11 mouse cellular contexts compared by ENCODE assay signal in genomic region chr13:119400166-119400565, GRCm38 (mm10). TPM values are rescaled to one million over a fixed set of nuclear protein-coding genes. Genes with fewer than 3 reads are reported as not detected.
A peak's percentile ranks its signal among the peaks of the same experiment; 100 is the strongest.
DNase-seq lines count a peak whose midpoint lies in the region; ATAC-seq and TF ChIP-seq lines count a peak whose summit lies in the region.
"Had no signal": no experiment of that assay in that cellular context is flagged by ENCODE, and none has a peak within 500 bp of the region (broad histone marks: within the 10 kb centered on the region; RNA-seq: fewer than 3 reads in every experiment).

No protein-coding gene starts in this region.

- peak; percentile 9 for DNase-seq in gastrocnemius, adult 18-20 months (ENCODE audit: low spot score)
- DNase-seq in gastrocnemius, postnatal 36 days: no peak
- DNase-seq in 416B (ENCODE audit: low read depth): peak; percentile 20
- DNase-seq in brain, adult 2 months (ENCODE audit: low read depth, low spot score): peak; percentile 44
- peak; percentile 20 for DNase-seq in kidney, postnatal 0 days (ENCODE audit: low spot score)
- DNase-seq in hindbrain, embryonic 14.5 days (ENCODE audit: low spot score): no peak
- no peak for DNase-seq in lung, postnatal 4 days
- DNase-seq in urinary bladder, postnatal 14 days (ENCODE audit: low spot score): no peak
- DNase-seq: lung, postnatal 10 days; thymus, postnatal 4 days had no signal

- H3K27ac ChIP-seq in kidney, postnatal 0 days: no peak overlapping the region
- H3K27ac ChIP-seq in hindbrain, embryonic 14.5 days: no peak overlapping the region

- H3K4me2 ChIP-seq in kidney, postnatal 0 days (ENCODE audit: low read length): no peak overlapping the region
- H3K4me2 ChIP-seq in hindbrain, embryonic 14.5 days (replicated peaks): no peak overlapping the region

- no peaks in the 10 kb centered on the region for H3K4me1 ChIP-seq in kidney, postnatal 0 days (replicated peaks; ENCODE audit: insufficient read depth, low read length)
- no peaks in the 10 kb centered on the region for H3K4me1 ChIP-seq in hindbrain, embryonic 14.5 days (replicated peaks; ENCODE audit: control insufficient read depth, insufficient read depth, low read length)

- intact Hi-C loops in gastrocnemius, postnatal 36 days (cut with DNase I): no loop called here

- TF ChIP-seq CTCF in kidney, postnatal 0 days (IDR thresholded peaks at IDR 0.05; ENCODE audit: low read depth): peak; percentile 45; the same call in 1 of the 2 replicates

- ATAC-seq in kidney, postnatal 0 days (replicated peaks; ENCODE audit: low FRiP score, low read depth): peak; percentile 54; the same call in 1 of the 2 replicates
- no peak for ATAC-seq in hindbrain, embryonic 14.5 days (ENCODE audit: low FRiP score)

- WGBS in kidney, postnatal 0 days: 90% methylated on average over 8 of the region's 8 CpGs
- WGBS in hindbrain, embryonic 14.5 days: 93% methylated on average over 8 of the region's 8 CpGs

- no peaks in the 10 kb centered on the region for H3K9me3 ChIP-seq in kidney, postnatal 0 days (replicated peaks; ENCODE audit: low read length)
- H3K9me3 ChIP-seq in hindbrain, embryonic 14.5 days (ENCODE audit: control insufficient read depth, low read length): no peaks in the 10 kb centered on the region

- H3K9ac ChIP-seq in kidney, postnatal 0 days (ENCODE audit: low read depth, low read length): no peak overlapping the region
- H3K9ac ChIP-seq in hindbrain, embryonic 14.5 days: no peak overlapping the region

- H3K27me3 ChIP-seq in kidney, postnatal 0 days (ENCODE audit: insufficient read depth, low read length): no peaks in the 10 kb centered on the region
- H3K27me3 ChIP-seq in hindbrain, embryonic 14.5 days (ENCODE audit: control insufficient read depth, insufficient read depth, low read length): no peaks in the 10 kb centered on the region

- 0 out of 2 replicates have a peak, but pooled peaks cover 6% of the 10 kb centered on the region for H3K36me3 ChIP-seq in kidney, postnatal 0 days (ENCODE audit: insufficient read depth, low read length)
- peaks cover 61% of the 10 kb centered on the region for H3K36me3 ChIP-seq in hindbrain, embryonic 14.5 days (replicated peaks; ENCODE audit: control insufficient read depth, insufficient read depth)

- H3K4me3 ChIP-seq in kidney, postnatal 0 days (replicated peaks; ENCODE audit: low read depth, low read length): no peak overlapping the region
- no peak overlapping the region for H3K4me3 ChIP-seq in hindbrain, embryonic 14.5 days (replicated peaks; ENCODE audit: low read length)
- H3K4me3 ChIP-seq: myocyte had no signal

RNA-seq across cellular contexts. Expression of gene Paip1, which starts 28.2 kb away (rescaled TPM):
- total RNA-seq in gastrocnemius, adult 18-20 months (2021): 100 to 1,000 TPM in 1 of 2 experiments, 10 to 100 TPM in 1; 98.9 to 103 TPM
- total RNA-seq in gastrocnemius, postnatal 36 days (2021): 10 to 100 TPM; 82.2 to 89.0 TPM
- polyA plus RNA-seq in kidney, postnatal 0 days (2015; fragmentation: Nextera tagmentation; extraction: Ambion mirVana): 109 and 110 TPM in 2 replicates
- polyA plus RNA-seq in hindbrain, embryonic 14.5 days (2014; fragmentation: Nextera tagmentation; extraction: Ambion mirVana): 153 and 162 TPM in 2 replicates

Comparison
In these comparisons a context has a peak if more than half of its experiments do, and no peak if none do; other contexts are left out.
1. DNase-seq: peak in gastrocnemius, adult 18-20 months (single experiment), 416B (single experiment), brain, adult 2 months (single experiment) and kidney, postnatal 0 days (single experiment); none in gastrocnemius, postnatal 36 days (0 of 2), hindbrain, embryonic 14.5 days (single experiment), lung, postnatal 4 days (0 of 2) and urinary bladder, postnatal 14 days (single experiment).